Mouse (Mus musculus) testis, postnatal 10 days (tissue): ENCODE measurements around the gene Serpinb12.
"Not testable (repeated sequence)": the region's sequence is repeated elsewhere in the genome, so short reads cannot be mapped to it uniquely, and the experiment has no call there.

Source experiments
- DNase-seq: peaks from one replicate; pipeline ENCODE4 v3.0.0; 2021; ENCODE audit warnings: low spot score

Gene Serpinb12

DNA sequence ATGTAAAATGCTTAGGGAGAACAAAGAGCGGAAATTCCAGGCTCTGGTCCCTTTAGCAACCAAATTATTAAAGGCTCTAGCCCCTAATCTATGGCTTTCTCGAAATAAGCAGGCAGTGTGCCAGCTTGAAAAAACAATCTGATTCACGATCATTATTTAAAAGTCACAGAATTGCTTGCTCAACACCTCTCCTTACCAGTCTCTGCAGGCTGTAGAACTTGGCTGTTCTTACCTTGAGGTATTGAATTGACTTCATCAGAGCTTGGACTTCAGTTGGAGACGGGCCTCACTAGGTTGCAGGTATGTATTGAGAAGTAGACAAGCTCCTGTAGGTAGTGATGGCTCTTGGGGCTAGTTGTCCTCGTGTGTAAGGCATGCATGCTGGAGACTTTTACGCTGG is at the start of gene Serpinb12:
Gene Serpinb12, plus strand, starts transcription at position 185 of the 400 bp plus-strand sequence.
- no peak for DNase-seq

GRCm38 (mm10) chr1:106895142-106895541 is 39.1 kb upstream of the Serpinb12 start:
- DNase-seq = not testable (repeated sequence)

DNA sequence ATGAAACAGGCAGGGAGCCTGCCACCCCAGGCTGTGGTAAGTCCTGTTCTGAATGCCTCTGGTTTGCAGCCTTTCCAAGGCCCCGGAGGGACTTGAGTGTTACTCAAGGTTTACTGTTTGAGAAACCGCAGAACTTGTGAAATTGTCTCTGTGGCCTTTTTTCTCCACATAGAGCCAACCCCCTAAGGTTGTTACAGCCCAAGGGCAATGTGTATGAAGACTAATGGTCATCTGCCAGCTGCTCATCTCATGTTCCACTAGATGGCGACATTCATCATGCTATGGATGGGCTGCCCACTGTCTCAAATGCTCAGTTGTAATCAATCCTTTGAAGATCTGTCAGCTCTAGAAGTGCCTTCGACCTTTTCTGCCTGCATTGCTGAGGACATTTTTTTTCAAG is 32.8 kb upstream of the Serpinb12 start:
- no peak for DNase-seq

DNA sequence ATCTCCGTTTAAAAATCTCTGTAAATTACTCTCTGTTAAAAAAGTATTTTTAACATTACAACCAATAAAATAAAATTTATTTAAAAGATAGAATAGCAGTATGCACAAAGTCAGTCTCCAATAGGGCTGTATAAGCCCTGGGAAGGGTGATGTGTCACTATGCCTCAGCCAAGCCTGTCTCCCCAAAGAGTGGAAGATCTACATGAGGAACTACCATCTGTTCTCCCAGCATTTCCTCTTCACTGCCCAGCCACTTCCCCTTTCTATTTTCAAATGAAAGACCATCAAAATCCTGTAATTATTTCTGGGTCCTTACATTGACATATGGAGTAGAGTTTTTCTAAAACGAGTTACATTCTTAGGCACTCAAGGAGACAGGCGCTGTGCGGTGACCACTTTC is 2.3 kb upstream of the Serpinb12 start:
- no peak for DNase-seq

DNA sequence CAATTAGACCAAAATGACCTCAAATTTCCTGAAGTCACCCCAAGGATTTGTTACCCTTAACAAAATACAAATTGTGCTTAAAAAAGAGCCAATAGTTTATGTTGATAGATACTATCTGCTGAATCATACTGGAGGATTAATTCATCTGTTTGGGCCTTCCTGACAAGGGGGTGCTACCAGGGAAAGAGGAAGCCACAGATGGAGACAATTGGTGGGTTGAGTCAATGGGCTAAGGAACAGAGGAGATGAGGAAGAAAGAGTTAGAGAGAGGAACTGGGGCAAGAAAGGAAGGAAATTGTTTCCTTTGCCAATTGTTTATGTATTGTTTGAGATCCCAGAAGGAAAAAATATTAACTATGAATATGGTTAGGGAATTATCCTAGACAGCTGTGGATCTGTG is 591 bp upstream of the Serpinb12 start:
- no peak for DNase-seq

GRCm38 (mm10) chr1:106947217-106947616 is 13.0 kb downstream of the Serpinb12 start:
- no peak for DNase-seq

- DNase-seq = no peak
Measured at GRCm38 (mm10) chr1:106959981-106960380, 25.7 kb downstream of the Serpinb12 start.

GRCm38 (mm10) chr1:106961023-106961422 is 26.8 kb downstream of the Serpinb12 start:
- peak; percentile 43 for DNase-seq

- no peak for DNase-seq
Measured at GRCm38 (mm10) chr1:106980684-106981083, 46.4 kb downstream of the Serpinb12 start, which contains the start of gene Serpinb13. TSS of gene Serpinb13 (plus strand) at chr1:106980984.

DNA sequence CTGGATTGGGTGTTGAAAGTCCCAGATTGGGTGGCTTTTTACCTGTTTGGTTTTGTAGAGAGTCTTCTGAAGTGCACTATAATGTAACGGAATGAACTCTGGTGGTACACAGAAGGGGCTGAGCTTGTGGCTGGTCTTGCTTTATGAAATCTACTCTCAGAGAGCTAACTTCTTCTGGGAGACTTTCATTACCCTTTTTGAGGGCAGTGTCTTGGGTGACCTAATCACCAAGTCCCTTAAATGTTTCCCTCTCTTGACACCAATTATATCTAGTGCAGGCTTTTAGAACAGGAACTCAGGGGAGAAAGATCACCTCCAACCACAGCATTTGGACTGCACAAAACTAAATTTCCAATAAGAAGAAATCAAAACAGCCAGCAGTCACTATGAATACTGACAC is 48.8 kb downstream of the Serpinb12 start:
- no peak for DNase-seq

GRCm38 (mm10) chr1:106983865-106984264 is 49.6 kb downstream of the Serpinb12 start:
- DNase-seq = no peak

DNA sequence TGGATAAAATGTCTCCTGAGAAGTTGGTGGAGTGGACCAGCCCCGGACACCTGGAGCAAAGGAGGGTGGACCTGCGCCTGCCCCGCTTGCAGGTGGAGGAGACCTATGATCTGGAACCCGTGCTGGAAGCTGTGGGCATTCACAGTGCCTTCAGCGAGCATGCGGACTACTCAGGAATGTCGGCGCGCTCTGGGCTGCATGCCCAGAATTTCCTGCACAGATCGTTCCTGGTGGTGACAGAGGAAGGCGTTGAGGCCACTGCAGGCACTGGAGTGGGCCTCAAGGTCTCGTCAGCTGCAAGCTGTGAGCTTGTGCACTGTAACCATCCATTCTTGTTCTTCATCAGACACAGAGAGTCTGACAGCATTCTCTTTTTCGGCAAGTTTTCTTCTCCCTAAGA is 66.2 kb downstream of the Serpinb12 start:
- DNase-seq = peak; percentile 50

DNA sequence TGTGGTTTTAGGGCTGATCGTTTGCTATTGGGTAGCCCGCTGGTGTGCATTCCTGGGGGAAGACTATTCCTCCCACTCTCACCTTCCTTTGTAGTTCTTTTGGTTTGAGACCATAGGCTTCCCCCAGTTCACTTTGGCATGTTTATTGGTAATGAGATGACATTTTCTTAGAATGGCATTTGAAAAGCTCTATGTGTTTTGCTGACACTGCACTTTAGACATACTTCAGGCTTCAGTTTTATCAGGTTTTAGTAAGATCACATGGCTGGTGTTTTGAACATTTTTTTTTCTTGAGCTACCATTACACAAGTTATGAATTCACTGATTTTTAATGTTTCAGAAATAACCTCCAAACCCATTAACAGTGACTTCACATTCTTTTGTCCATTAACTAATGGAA is 67.5 kb downstream of the Serpinb12 start:
- no peak for DNase-seq

GRCm38 (mm10) chr1:107006316-107006715 is 72.1 kb downstream of the Serpinb12 start:
- DNase-seq = no peak
